Mouse (Mus musculus) liver, embryonic 13.5 days (tissue): ENCODE data around the gene Dcaf6. TPM values are rescaled to one million over a fixed set of nuclear protein-coding genes. Genes with fewer than 3 reads are reported as not detected.

ENCODE experiments used
- ATAC-seq: fragments of 200-750 bp; cut with Nextera tagmentation; 2 replicates; pipeline ENCODE4 v1.8.0; 2017; ENCODE audit warnings: low read depth, mild to moderate bottlenecking, moderate number of reproducible peaks, moderate library complexity
- DNase-seq: peaks from one replicate; pipeline ENCODE4 v3.0.0; 2022
- H3K27ac ChIP-seq: fragments of 300-500 bp; sonication (generic); 2 replicates; pipeline ENCODE4 v1.5.1; 2015; ENCODE audit warnings: moderate library complexity, mild to moderate bottlenecking, inconsistent platforms
- H3K27me3 ChIP-seq: fragments of 300-500 bp; sonication (generic); 2 replicates; pipeline ENCODE4 v1.6.1; 2015; ENCODE audit warnings: mild to moderate bottlenecking, inconsistent platforms
- H3K36me3 ChIP-seq: fragments of 300-500 bp; sonication (generic); 2 replicates; pipeline ENCODE4 v1.6.1; 2015; ENCODE audit warnings: mild to moderate bottlenecking, inconsistent platforms
- H3K4me1 ChIP-seq: fragments of 300-500 bp; sonication (generic); replicated peaks from 2 replicates; pipeline ENCODE4 v1.6.1; 2015; ENCODE audit warnings: inconsistent platforms
- H3K4me2 ChIP-seq: fragments of 300-500 bp; sonication (generic); 2 replicates; pipeline ENCODE4 v1.6.1; 2015; ENCODE audit warnings: inconsistent platforms, mild to moderate bottlenecking, moderate library complexity
- H3K4me3 ChIP-seq: fragments of 300-500 bp; sonication (generic); replicated peaks from 2 replicates; pipeline ENCODE4 v1.5.1; 2015; ENCODE audit warnings: mild to moderate bottlenecking, inconsistent platforms
- H3K9ac ChIP-seq: fragments of 300-500 bp; sonication (generic); 2 replicates; pipeline ENCODE4 v1.6.1; 2015; ENCODE audit warnings: mild to moderate bottlenecking, inconsistent platforms
- H3K9me3 ChIP-seq: fragments of 300-500 bp; sonication (generic); replicated peaks from 2 replicates; pipeline ENCODE4 v1.6.1; 2016; ENCODE audit warnings: inconsistent platforms
- WGBS: fragments of 180-500 bp; shearing (Covaris S2); methylation state at CpG from one replicate; pipeline ENCODE4 v1.1.7; 2015; ENCODE audit not compliant: insufficient replicate concordance; 5-methylcytosine and 5-hydroxymethylcytosine counted together
- polyA plus RNA-seq: library from polyadenylated mRNA; unstranded; fragments of >200 nt; fragmentation: Nextera tagmentation; extraction: Ambion mirVana; gene quantifications from 2 replicates; pipeline ENCODE4 v1.2.1, GENCODE M21; 2015

Dcaf6 gene
- polyA plus RNA-seq, 1 experiment from 2014 or later = 13.2 TPM

GRCm38 (mm10) chr1:165462861-165463260 lies 2.6 kb upstream of the Dcaf6 start:
- no peak overlapping the region for H3K27ac ChIP-seq
- peak overlapping the region; percentile 41; the same call in 1 of the 2 replicates for H3K9ac ChIP-seq
- H3K27me3 ChIP-seq = no peaks in the 10 kb centered on the region
- no peaks in the 10 kb centered on the region for H3K36me3 ChIP-seq
- peak overlapping the region; percentile 44 for H3K4me3 ChIP-seq
- 74% methylated on average over 1 of the region's 1 CpGs for whole genome bisulfite sequencing
- DNase-seq (no peak), ATAC-seq (no peak)
- peak overlapping the region; percentile 57 for H3K4me2 ChIP-seq
- peaks cover 32% of the 10 kb centered on the region for H3K4me1 ChIP-seq
- H3K9me3 ChIP-seq = no peaks in the 10 kb centered on the region

DNA sequence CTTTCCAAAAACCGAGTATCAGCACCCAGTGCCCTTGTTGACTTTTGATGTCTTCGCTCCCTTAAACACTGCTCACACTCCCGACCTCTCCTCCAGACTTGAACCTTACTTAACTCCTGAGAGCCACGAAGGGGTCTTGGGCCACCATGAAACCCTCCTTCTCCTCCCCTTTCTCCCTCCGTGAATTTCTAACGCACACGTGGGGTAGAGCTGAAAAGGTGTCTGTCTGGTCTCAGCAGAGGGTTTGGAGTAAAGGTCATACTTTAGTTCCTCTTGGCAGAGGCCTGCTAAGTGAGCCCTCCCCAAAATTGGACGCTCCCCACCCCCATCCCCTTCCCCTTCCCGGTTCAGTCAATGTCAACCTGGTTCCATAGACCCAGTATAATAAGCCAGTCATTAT lies 1.4 kb upstream of the Dcaf6 start:
- Histone ChIP-seq H3K27me3 (no peaks in the 10 kb centered on the region), H3K9me3 (no peaks in the 10 kb centered on the region), H3K27ac (peak overlapping the region; percentile 99), H3K36me3 (no peaks in the 10 kb centered on the region), H3K4me2 (peak overlapping the region; percentile 91), H3K4me1 (peaks cover 38% of the 10 kb centered on the region), H3K4me3 (peak overlapping the region; percentile 86), H3K9ac (peak overlapping the region; percentile 90)
- 2% methylated on average over 9 of the region's 9 CpGs for WGBS
- ATAC-seq (no peak), DNase-seq (no peak)

DNA sequence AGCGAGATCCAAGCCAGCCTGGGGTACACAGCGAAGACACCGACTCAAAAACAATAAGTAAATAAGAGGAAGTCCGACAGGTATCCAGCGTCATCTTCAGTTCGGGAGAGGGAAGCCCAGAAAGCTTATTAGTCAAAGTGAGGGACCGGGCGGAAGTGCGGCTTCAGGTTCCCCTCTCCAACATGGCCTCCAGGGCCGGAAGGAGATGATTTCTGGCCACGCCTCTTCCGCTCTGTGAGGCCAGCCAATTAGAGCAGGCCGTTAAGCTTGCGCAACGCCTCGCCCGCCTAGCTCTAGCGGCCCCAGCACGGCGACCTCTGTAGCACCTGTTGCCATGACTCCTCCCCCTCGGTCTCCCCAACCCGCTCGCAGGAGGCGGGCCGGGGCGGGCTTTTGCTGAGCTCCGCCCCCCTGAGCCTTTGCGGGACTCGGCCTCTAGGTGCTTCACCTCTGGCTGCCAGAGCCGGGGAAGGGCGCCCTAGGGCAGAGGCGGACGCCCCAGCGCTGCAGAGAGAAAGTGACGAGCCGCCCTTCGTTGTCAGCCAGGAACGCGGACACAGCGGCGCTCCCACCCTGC lies 614 bp upstream of the Dcaf6 start:
- DNase-seq = peak; percentile 100
- H3K4me1 ChIP-seq = peaks cover 41% of the 10 kb centered on the region
- H3K4me3 ChIP-seq = peak overlapping the region; percentile 86
- peak; percentile 89 for ATAC-seq
- peak overlapping the region; percentile 91 for H3K4me2 ChIP-seq
- WGBS = under 1% methylated on average over 41 of the region's 41 CpGs
- no peaks in the 10 kb centered on the region for H3K9me3 ChIP-seq
- no peaks in the 10 kb centered on the region for H3K36me3 ChIP-seq
- peak overlapping the region; percentile 95 for H3K9ac ChIP-seq
- H3K27ac ChIP-seq = peak overlapping the region; percentile 99
- no peaks in the 10 kb centered on the region for H3K27me3 ChIP-seq

- under 1% methylated on average over 57 of the region's 60 CpGs for WGBS
- Histone ChIP-seq H3K27ac (peak overlapping the region; percentile 99), H3K9ac (peak overlapping the region; percentile 95), H3K4me2 (peak overlapping the region; percentile 80), H3K4me1 (peaks cover 41% of the 10 kb centered on the region), H3K9me3 (no peaks in the 10 kb centered on the region), H3K4me3 (peak overlapping the region; percentile 86), H3K27me3 (no peaks in the 10 kb centered on the region), H3K36me3 (no peaks in the 10 kb centered on the region)
- DNase-seq = peak; percentile 55
- peak; percentile 4 for ATAC-seq
These were observed 633 bp downstream of the Dcaf6 start for GRCm38 (mm10) chr1:165459503-165460181.

DNA sequence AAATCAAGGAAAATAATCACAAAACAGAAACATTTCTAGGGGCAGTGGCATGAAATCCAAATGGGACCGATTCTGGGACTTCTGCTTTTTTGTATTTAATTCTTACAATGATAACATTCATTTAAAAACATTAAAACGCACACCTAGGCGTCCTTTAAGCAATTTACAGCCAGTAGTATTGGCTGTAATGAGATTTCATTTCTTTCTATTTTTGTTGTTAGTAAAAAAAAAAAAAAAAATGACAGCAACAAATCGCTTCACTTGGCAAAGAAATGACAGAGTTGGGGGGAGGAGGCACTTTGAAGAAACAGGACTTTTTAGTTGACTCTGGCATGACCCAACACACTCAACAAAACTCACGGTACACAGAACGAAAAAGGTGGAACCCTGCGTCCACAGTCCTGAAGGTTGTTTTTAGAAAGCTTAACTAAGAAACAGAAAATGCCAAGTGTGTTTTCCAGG lies 1.2 kb downstream of the Dcaf6 start:
- H3K9ac ChIP-seq = peak overlapping the region; percentile 95
- ATAC-seq (no peak), DNase-seq (no peak)
- H3K4me2 ChIP-seq = peak overlapping the region; percentile 80
- H3K4me3 ChIP-seq = peak overlapping the region; percentile 86
- 10% methylated on average over 7 of the region's 7 CpGs for WGBS
- peaks cover 5% of the 10 kb centered on the region; the same call in 1 of the 2 replicates for H3K36me3 ChIP-seq
- H3K9me3 ChIP-seq = no peaks in the 10 kb centered on the region
- peaks cover 41% of the 10 kb centered on the region for H3K4me1 ChIP-seq
- no peaks in the 10 kb centered on the region for H3K27me3 ChIP-seq
- H3K27ac ChIP-seq = peak overlapping the region; percentile 99

GRCm38 (mm10) chr1:165441719-165442118 lies 18.6 kb downstream of the Dcaf6 start:
- peaks cover 18% of the 10 kb centered on the region for H3K4me1 ChIP-seq

GRCm38 (mm10) chr1:165441201-165441600 lies 19.1 kb downstream of the Dcaf6 start:
- ATAC-seq (peak; percentile 68), DNase-seq (no peak)
- no peaks in the 10 kb centered on the region for H3K27me3 ChIP-seq
- H3K4me3 ChIP-seq = no peak overlapping the region
- H3K4me2 ChIP-seq = no peak overlapping the region
- peaks cover 18% of the 10 kb centered on the region for H3K4me1 ChIP-seq
- H3K9me3 ChIP-seq = no peaks in the 10 kb centered on the region
- no peaks in the 10 kb centered on the region for H3K36me3 ChIP-seq
- no peak overlapping the region for H3K9ac ChIP-seq
- H3K27ac ChIP-seq = no peak overlapping the region

More at GRCm38 (mm10) chr1:165441719-165442118, 18.6 kb downstream of the Dcaf6 start:
- no peak overlapping the region for H3K4me3 ChIP-seq
- WGBS = 77% methylated on average over 3 of the region's 3 CpGs
- ATAC-seq (no peak), DNase-seq (no peak)
- no peaks in the 10 kb centered on the region for H3K9me3 ChIP-seq
- no peaks in the 10 kb centered on the region for H3K36me3 ChIP-seq
- H3K27ac ChIP-seq = no peak overlapping the region
- H3K4me2 ChIP-seq = no peak overlapping the region
- no peaks in the 10 kb centered on the region for H3K27me3 ChIP-seq
- no peak overlapping the region for H3K9ac ChIP-seq

- ATAC-seq (peak; percentile 34; the same call in 1 of the 2 replicates), DNase-seq (no peak)
- Histone ChIP-seq H3K27ac (no peak overlapping the region), H3K4me3 (no peak overlapping the region), H3K9ac (no peak overlapping the region), H3K27me3 (no peaks in the 10 kb centered on the region), H3K9me3 (no peaks in the 10 kb centered on the region), H3K4me1 (peaks cover 18% of the 10 kb centered on the region), H3K36me3 (no peaks in the 10 kb centered on the region), H3K4me2 (no peak overlapping the region)
- 62% methylated on average over 3 of the region's 3 CpGs for WGBS
These were observed 19.5 kb downstream of the Dcaf6 start for GRCm38 (mm10) chr1:165440788-165441187.

GRCm38 (mm10) chr1:165438289-165439021 lies 21.8 kb downstream of the Dcaf6 start:
- peaks cover 18% of the 10 kb centered on the region for H3K4me1 ChIP-seq
- DNase-seq (no peak), ATAC-seq (no peak)
- no peak overlapping the region for H3K27ac ChIP-seq
- 48% methylated on average over 1 of the region's 1 CpGs for WGBS
- H3K27me3 ChIP-seq = no peaks in the 10 kb centered on the region
- no peak overlapping the region for H3K4me3 ChIP-seq
- no peaks in the 10 kb centered on the region for H3K9me3 ChIP-seq
- H3K4me2 ChIP-seq = no peak overlapping the region
- no peak overlapping the region for H3K9ac ChIP-seq
- H3K36me3 ChIP-seq = no peaks in the 10 kb centered on the region

- 81% methylated on average over 1 of the region's 1 CpGs for WGBS
- ATAC-seq = no peak
- Histone ChIP-seq H3K4me2 (no peak overlapping the region), H3K4me3 (no peak overlapping the region), H3K9ac (no peak overlapping the region), H3K27ac (no peak overlapping the region), H3K36me3 (no peaks in the 10 kb centered on the region), H3K27me3 (no peaks in the 10 kb centered on the region), H3K4me1 (no peaks in the 10 kb centered on the region), H3K9me3 (no peaks in the 10 kb centered on the region)
- DNase-seq = no peak
These were observed 27.4 kb downstream of the Dcaf6 start for GRCm38 (mm10) chr1:165432883-165433282.

DNA sequence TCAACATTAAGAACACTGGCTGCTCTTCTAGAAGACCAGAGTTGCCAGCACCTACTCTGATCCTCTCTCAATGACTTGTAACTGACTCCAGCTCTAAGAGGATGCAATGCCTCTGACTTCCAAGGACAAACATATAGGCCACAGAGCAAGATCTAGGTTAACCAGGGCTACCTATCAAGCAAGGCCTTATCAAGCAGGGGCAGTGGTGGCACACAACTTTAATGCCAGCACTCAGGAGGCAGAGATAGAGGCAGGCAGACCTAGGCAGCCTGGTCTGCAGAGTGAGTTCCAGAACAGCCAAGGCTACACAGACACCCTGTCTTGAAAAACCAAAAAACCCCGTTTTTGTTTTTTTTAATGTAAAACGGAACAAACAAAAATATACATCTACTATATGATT lies 34.0 kb downstream of the Dcaf6 start:
- peak; percentile 40 for DNase-seq
- Histone ChIP-seq H3K4me1 (peaks cover 9% of the 10 kb centered on the region), H3K9ac (0 out of 2 replicates have a peak overlapping the region, but pooled peaks have one; percentile 10), H3K4me2 (no peak overlapping the region), H3K36me3 (peaks cover 17% of the 10 kb centered on the region; the same call in 1 of the 2 replicates), H3K4me3 (no peak overlapping the region), H3K27ac (peak overlapping the region; percentile 31; the same call in 1 of the 2 replicates), H3K9me3 (no peaks in the 10 kb centered on the region), H3K27me3 (no peaks in the 10 kb centered on the region)
- ATAC-seq = peak; percentile 99
- 51% methylated on average over 2 of the region's 2 CpGs for WGBS
